Mouse (Mus musculus) lung, adult 2 months (tissue): Measurements from ENCODE around the gene Apmap. TPM values are rescaled to one million over a fixed set of nuclear protein-coding genes. Genes with fewer than 3 reads are reported as not detected.
"Not testable (repeated sequence)": the region's sequence is repeated elsewhere in the genome, so short reads cannot be mapped to it uniquely, and the experiment has no call there.

Experiments
- DNase-seq: peaks from one replicate; pipeline ENCODE4 v3.0.0; 2022
- H3K4me1 ChIP-seq: fragments of 200-500 bp; 2 replicates; pipeline ENCODE4 v1.6.1; 2011; ENCODE audit warnings: low read length; ENCODE audit not compliant: control insufficient read depth, insufficient read depth
- H3K4me3 ChIP-seq: fragments of 200-500 bp; replicated peaks from 2 replicates; pipeline ENCODE3; 2011; ENCODE audit warnings: low read depth, mild to moderate bottlenecking, control low read depth, low read length; ENCODE audit errors: extremely low read depth
- CTCF ChIP-seq: fragments of 200-500 bp; IDR thresholded peaks from 2 replicates; pipeline ENCODE4 v1.5.1; 2011; ENCODE audit warnings: mild to moderate bottlenecking, low read length, control low read depth; ENCODE audit not compliant: insufficient read depth
- POLR2A ChIP-seq: fragments of 200-500 bp; IDR thresholded peaks from 2 replicates; pipeline ENCODE4 v1.6.1; 2011; ENCODE audit warnings: low read depth, mild to moderate bottlenecking, control low read depth, low read length, borderline replicate concordance; ENCODE audit errors: extremely low read depth
- WGBS: fragments of 180-500 bp; shearing (Covaris S2); methylation state at CpG from one replicate; pipeline ENCODE4 v1.1.7; 2018; 5-methylcytosine and 5-hydroxymethylcytosine counted together
- polyA plus RNA-seq: library from polyadenylated mRNA; depleted of rRNA; stranded (reverse); fragments of >200 nt; gene quantifications from 2 replicates; pipeline ENCODE4 v1.2.3, GENCODE M21; 2012

Gene Apmap
- polyA plus RNA-seq, 1 experiment = 126 TPM

GRCm38 (mm10) chr2:150595411-150596190, 12.8 kb downstream of the Apmap start:
- peak; percentile 23 for DNase-seq
- Histone ChIP-seq H3K4me3 (no peak overlapping the region), H3K4me1 (no peaks in the 10 kb centered on the region)
- WGBS = 72% methylated on average over 3 of the region's 3 CpGs
- no peak for TF ChIP-seq POLR2A

DNA sequence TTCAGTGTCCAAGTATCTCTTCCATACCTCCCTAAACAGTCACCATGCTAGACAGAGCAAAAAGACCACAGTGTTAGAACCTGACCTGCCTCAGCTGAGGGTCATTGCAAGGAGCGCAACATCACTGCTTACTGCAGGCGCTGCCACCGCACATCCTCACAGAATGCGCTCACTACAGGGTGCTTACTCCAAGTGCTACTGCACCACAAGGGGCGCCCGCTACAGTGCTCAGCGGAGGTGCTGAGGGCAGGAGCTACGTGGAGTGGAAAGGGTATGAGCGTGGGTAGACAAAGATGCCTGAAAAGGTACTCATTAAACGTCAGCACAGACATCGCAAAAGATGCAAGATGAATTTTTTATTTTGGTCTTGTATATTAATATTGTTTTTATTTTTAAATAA, 19.3 kb downstream of the Apmap start:
- Histone ChIP-seq H3K4me1 (no peaks in the 10 kb centered on the region), H3K4me3 (no peak overlapping the region)
- 82% methylated on average over 11 of the region's 11 CpGs for WGBS
- TF ChIP-seq POLR2A (no peak), CTCF (no peak)
- DNase-seq = no peak

- TF ChIP-seq POLR2A = no peak
- no peak for TF ChIP-seq CTCF
- no peaks in the 10 kb centered on the region for H3K4me1 ChIP-seq
- no peak overlapping the region for H3K4me3 ChIP-seq
- DNase-seq = no peak
- 63% methylated on average over 1 of the region's 1 CpGs for WGBS
Measured at GRCm38 (mm10) chr2:150579628-150580027, 28.7 kb downstream of the Apmap start.

- no peak for DNase-seq
- H3K4me1 ChIP-seq = no peaks in the 10 kb centered on the region
- no peak overlapping the region for H3K4me3 ChIP-seq
- TF ChIP-seq CTCF = no peak
- no peak for TF ChIP-seq POLR2A
- 78% methylated on average over 5 of the region's 5 CpGs for WGBS
Measured at GRCm38 (mm10) chr2:150578603-150579002, 29.8 kb downstream of the Apmap start.

- H3K4me1 ChIP-seq = no peaks in the 10 kb centered on the region
- no peak overlapping the region for H3K4me3 ChIP-seq
- no peak for TF ChIP-seq CTCF
- no peak for TF ChIP-seq POLR2A
- DNase-seq = no peak
- WGBS = 93% methylated on average over 1 of the region's 1 CpGs
Measured at GRCm38 (mm10) chr2:150576256-150576655, 32.1 kb downstream of the Apmap start.

DNA sequence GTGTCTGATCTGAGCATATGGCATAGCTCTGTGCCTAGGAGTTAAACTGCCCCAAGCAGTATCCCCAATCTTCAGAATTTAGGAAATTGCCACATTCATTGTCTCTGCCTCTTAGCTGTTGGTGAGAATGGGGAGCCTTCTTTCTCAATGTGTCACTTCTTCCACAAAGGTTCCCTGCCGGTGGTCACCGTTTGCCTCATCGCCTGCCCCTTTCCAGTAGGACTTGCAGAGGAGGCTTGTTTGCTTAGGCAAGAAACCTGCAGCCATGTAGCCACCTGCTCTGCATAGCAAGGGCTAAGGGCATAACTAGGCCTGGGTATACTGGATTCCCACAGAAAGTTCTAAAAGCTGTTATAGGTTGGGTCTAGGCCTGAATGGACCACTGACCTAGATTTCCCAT, 35.9 kb downstream of the Apmap start:
- Histone ChIP-seq H3K4me3 (no peak overlapping the region), H3K4me1 (no peaks in the 10 kb centered on the region)
- WGBS = 75% methylated on average over 3 of the region's 3 CpGs
- DNase-seq = no peak
- no peak for TF ChIP-seq CTCF
- TF ChIP-seq POLR2A = no peak

DNA sequence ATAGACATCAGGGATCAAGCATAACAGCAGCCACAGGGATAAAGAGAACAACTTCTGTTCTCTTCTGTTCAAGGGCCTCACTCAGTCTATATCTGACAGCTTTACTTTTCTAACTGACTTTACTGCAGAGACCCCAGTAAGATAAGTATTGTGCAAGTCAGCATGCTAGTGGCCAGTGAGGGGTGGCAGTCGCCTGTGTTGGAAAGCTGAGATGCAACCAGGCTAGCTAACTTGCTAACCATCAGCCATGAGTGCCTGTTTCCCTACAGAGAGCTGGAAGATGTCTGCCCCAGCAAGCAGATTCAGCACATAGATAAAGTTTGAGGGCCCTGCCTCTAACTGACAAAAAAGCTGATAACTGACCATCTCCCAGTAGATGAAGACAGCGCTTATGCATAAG, 37.6 kb downstream of the Apmap start:
- Histone ChIP-seq H3K4me1 (no peaks in the 10 kb centered on the region; the same call in 1 of the 2 replicates), H3K4me3 (no peak overlapping the region)
- no peak for DNase-seq
- no peak for TF ChIP-seq CTCF
- TF ChIP-seq POLR2A = no peak
- WGBS = 80% methylated on average over 2 of the region's 2 CpGs

- DNase-seq = no peak
- 54% methylated on average over 11 of the region's 11 CpGs for WGBS
- H3K4me3 ChIP-seq = no peak within 1 kb of the TSS
- TF ChIP-seq POLR2A (no peak), CTCF (no peak)
- H3K4me1 ChIP-seq = no peaks in the 10 kb centered on the region; the same call in 1 of the 2 replicates
Measured at GRCm38 (mm10) chr2:150569847-150570590, 38.3 kb downstream of the Apmap start, which contains the start of gene Cst7. Gene Cst7 (plus strand): TSS chr2:150570415.

- no peak for TF ChIP-seq CTCF
- Histone ChIP-seq H3K4me3 (no peak overlapping the region), H3K4me1 (no peaks in the 10 kb centered on the region; the same call in 1 of the 2 replicates)
- 26% methylated on average over 2 of the region's 2 CpGs for WGBS
- DNase-seq = no peak
Measured at GRCm38 (mm10) chr2:150567051-150567450, 41.3 kb downstream of the Apmap start.

- H3K4me3 ChIP-seq = no peak overlapping the region
- peak; percentile 10 for DNase-seq
- TF ChIP-seq POLR2A (no peak), CTCF (no peak)
- H3K4me1 ChIP-seq = no peaks in the 10 kb centered on the region
- 54% methylated on average over 3 of the region's 3 CpGs for WGBS
Measured at GRCm38 (mm10) chr2:150558568-150558967, 49.8 kb downstream of the Apmap start.

DNA sequence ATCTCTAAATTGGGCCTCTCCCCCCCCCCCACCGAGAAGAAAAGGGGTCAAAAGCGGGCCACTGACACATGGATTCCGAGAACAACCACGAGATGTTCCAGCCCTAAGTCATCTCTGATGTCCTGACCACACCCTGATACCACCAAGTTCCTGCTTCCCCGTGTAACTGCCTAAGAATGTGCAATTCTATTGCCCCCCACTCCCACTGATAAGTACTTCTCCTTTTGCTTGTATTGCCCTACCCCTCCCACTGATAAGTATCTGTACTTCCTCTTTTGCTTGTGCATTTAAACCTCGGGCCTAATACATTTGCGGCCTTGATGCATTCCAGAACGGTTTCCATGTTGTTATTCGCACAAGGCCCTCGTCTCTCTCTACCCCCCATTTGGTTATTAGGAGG, 58.8 kb downstream of the Apmap start:
- WGBS = 67% methylated on average over 10 of the region's 10 CpGs
- not testable (repeated sequence) for H3K4me1 ChIP-seq, DNase-seq, H3K4me3 ChIP-seq
